Mouse (Mus musculus) heart, embryonic 12.5 days (tissue): ENCODE data around the gene Elovl6. TPM values are rescaled to one million over a fixed set of nuclear protein-coding genes. Genes with fewer than 3 reads are reported as not detected.

Experiments
- microRNA-seq: library from miRNA; unstranded; fragments of <30 nt; microRNA quantifications from one replicate; pipeline ENCODE4, GENCODE M21; 2017
- polyA plus RNA-seq: library from polyadenylated mRNA; unstranded; fragments of >200 nt; fragmentation: Nextera tagmentation; extraction: Ambion mirVana; gene quantifications from 2 replicates; pipeline ENCODE4 v1.2.1, GENCODE M21; 2016

The Elovl6 gene
- polyA plus RNA-seq, 1 experiment from 2014 or later = 18.5 TPM

Small RNA genes within 50 kb of the gene (microRNA-seq; reads per million reads assigned to microRNA genes)
- not detected for gene Gm24515

Other genes with a start within 250 kb of the Elovl6 start
- 14.6 and 15.5 TPM in 2 replicates for gene Enpep, start 199.6 kb upstream of the Elovl6 start, polyA plus RNA-seq
- 1.7 and 2.1 TPM in 2 replicates for gene Egf, start 223.0 kb downstream of the Elovl6 start, polyA plus RNA-seq